Mouse (Mus musculus) olfactory bulb, adult 2 months (tissue): Measurements from ENCODE around the gene Rassf3. TPM values are rescaled to one million over a fixed set of nuclear protein-coding genes. Genes with fewer than 3 reads are reported as not detected.

Experiments used
- H3K27ac ChIP-seq: fragments of 200-500 bp; 2 replicates; pipeline ENCODE4 v1.5.1; 2012; ENCODE audit warnings: low read depth, low read length; ENCODE audit not compliant: insufficient read depth
- H3K4me1 ChIP-seq: fragments of 200-500 bp; 2 replicates; pipeline ENCODE4 v1.6.1; 2012; ENCODE audit warnings: low read length; ENCODE audit not compliant: control insufficient read depth, insufficient read depth
- H3K4me3 ChIP-seq: fragments of 200-500 bp; 2 replicates; pipeline ENCODE4 v1.5.1; 2012; ENCODE audit warnings: mild to moderate bottlenecking, low read depth, low read length, moderate library complexity; ENCODE audit not compliant: insufficient read depth
- CTCF ChIP-seq: fragments of 200-500 bp; IDR thresholded peaks from 2 replicates; pipeline ENCODE4 v1.5.1; 2012; ENCODE audit warnings: low read depth, mild to moderate bottlenecking, low read length, moderate library complexity; ENCODE audit not compliant: insufficient read depth
- POLR2A ChIP-seq: fragments of 200-500 bp; IDR thresholded peaks from 2 replicates; pipeline ENCODE4 v1.6.1; 2012; ENCODE audit warnings: mild to moderate bottlenecking, low read depth, low read length, moderate library complexity; ENCODE audit not compliant: insufficient read depth
- WGBS: fragments of 180-500 bp; shearing (Covaris S2); methylation state at CpG from one replicate; pipeline ENCODE4 v1.1.7; 2018; 5-methylcytosine and 5-hydroxymethylcytosine counted together
- polyA plus RNA-seq: library from polyadenylated mRNA; stranded (reverse); fragments of >200 nt; gene quantifications from 2 replicates; pipeline ENCODE4 v1.2.4, GENCODE M21; 2012; ENCODE audit warnings: low replicate concordance; ENCODE audit not compliant: missing spikeins, insufficient read depth, insufficient read length

Rassf3 gene
- polyA plus RNA-seq, 1 experiment, result not detected

- TF ChIP-seq CTCF, result no peak
- no peak for TF ChIP-seq POLR2A
- H3K4me3 ChIP-seq, result no peak overlapping the region
- 88% methylated on average over 9 of the region's 9 CpGs for WGBS
- no peaks in the 10 kb centered on the region for H3K4me1 ChIP-seq
- H3K27ac ChIP-seq, result no peak overlapping the region
These were observed 17.4 kb upstream of the Rassf3 start for GRCm38 (mm10) chr10:121493374-121494162.

GRCm38 (mm10) chr10:121492608-121493315 is 16.6 kb upstream of the Rassf3 start:
- Histone ChIP-seq H3K4me1 (no peaks in the 10 kb centered on the region), H3K27ac (no peak overlapping the region), H3K4me3 (no peak overlapping the region)
- 78% methylated on average over 7 of the region's 7 CpGs for whole genome bisulfite sequencing
- TF ChIP-seq POLR2A (no peak), CTCF (no peak)

GRCm38 (mm10) chr10:121489941-121490340 is 13.8 kb upstream of the Rassf3 start:
- TF ChIP-seq POLR2A (no peak), CTCF (no peak)
- Histone ChIP-seq H3K27ac (no peak overlapping the region), H3K4me3 (no peak overlapping the region), H3K4me1 (no peaks in the 10 kb centered on the region)
- WGBS, result 95% methylated on average over 6 of the region's 6 CpGs

- no peak for TF ChIP-seq POLR2A
- Histone ChIP-seq H3K27ac (no peak overlapping the region), H3K4me1 (no peaks in the 10 kb centered on the region), H3K4me3 (no peak overlapping the region)
- 88% methylated on average over 14 of the region's 14 CpGs for WGBS
These were observed 12.6 kb upstream of the Rassf3 start for GRCm38 (mm10) chr10:121488623-121489299.

GRCm38 (mm10) chr10:121487716-121488115 is 11.6 kb upstream of the Rassf3 start:
- H3K4me1 ChIP-seq, result no peaks in the 10 kb centered on the region
- H3K27ac ChIP-seq, result no peak overlapping the region
- no peak for TF ChIP-seq POLR2A
- no peak for TF ChIP-seq CTCF
- H3K4me3 ChIP-seq, result no peak overlapping the region
- 55% methylated on average over 4 of the region's 4 CpGs for WGBS

- Histone ChIP-seq H3K4me1 (no peaks in the 10 kb centered on the region), H3K27ac (no peak overlapping the region), H3K4me3 (no peak overlapping the region)
- 95% methylated on average over 9 of the region's 9 CpGs for WGBS
- no peak for TF ChIP-seq POLR2A
- no peak for TF ChIP-seq CTCF
These were observed 10.2 kb upstream of the Rassf3 start for GRCm38 (mm10) chr10:121486350-121486749.

GRCm38 (mm10) chr10:121483364-121483763 is 7.2 kb upstream of the Rassf3 start:
- Histone ChIP-seq H3K4me3 (no peak overlapping the region), H3K27ac (no peak overlapping the region), H3K4me1 (no peaks in the 10 kb centered on the region)
- WGBS, result 68% methylated on average over 1 of the region's 1 CpGs
- TF ChIP-seq POLR2A (no peak), CTCF (no peak)

- H3K4me3 ChIP-seq, result no peak overlapping the region
- peaks cover 5% of the 10 kb centered on the region; the same call in 1 of the 2 replicates for H3K4me1 ChIP-seq
- 71% methylated on average over 10 of the region's 10 CpGs for WGBS
- no peak overlapping the region for H3K27ac ChIP-seq
- no peak for TF ChIP-seq POLR2A
- TF ChIP-seq CTCF, result no peak
These were observed 5.0 kb upstream of the Rassf3 start for GRCm38 (mm10) chr10:121481141-121481540.

- H3K4me1 ChIP-seq, result peaks cover 15% of the 10 kb centered on the region
- no peak overlapping the region for H3K4me3 ChIP-seq
- TF ChIP-seq POLR2A (no peak), CTCF (no peak)
- H3K27ac ChIP-seq, result no peak overlapping the region
- WGBS, result 94% methylated on average over 1 of the region's 1 CpGs
These were observed 3.8 kb upstream of the Rassf3 start for GRCm38 (mm10) chr10:121479987-121480386.
